Mouse (Mus musculus): ENCODE results near the gene Acadsb. TPM values are rescaled to one million over a fixed set of nuclear protein-coding genes. Genes with fewer than 3 reads are reported as not detected.

The Acadsb gene
- polyA plus RNA-seq, 1 experiment, result 0.96 TPM

GRCm38 (mm10) chr7:131417605-131418004 lies 7.2 kb downstream of the Acadsb start:
- no peak overlapping the region for H3K4me3 ChIP-seq (ENCODE audit: low read depth, low read length)
- no peak overlapping the region for H3K27ac ChIP-seq (ENCODE audit: insufficient read depth, low read depth, low read length)

GRCm38 (mm10) chr7:131424912-131425311 lies 14.5 kb downstream of the Acadsb start:
- no peak overlapping the region for H3K27ac ChIP-seq (ENCODE audit: insufficient read depth, low read depth, low read length)
- H3K4me3 ChIP-seq (ENCODE audit: low read depth, low read length), result no peak overlapping the region
- no peaks in the 10 kb centered on the region for H3K4me1 ChIP-seq (ENCODE audit: control insufficient read depth, insufficient read depth, insufficient read length, low read length)
- no peaks in the 10 kb centered on the region for H3K27me3 ChIP-seq (ENCODE audit: control insufficient read depth, insufficient read depth, low read length)
- 0 out of 2 replicates have a peak, but pooled peaks cover 3% of the 10 kb centered on the region for H3K36me3 ChIP-seq (ENCODE audit: control insufficient read depth, insufficient read depth, low read length)
- TF ChIP-seq CTCF (IDR thresholded peaks at IDR 0.05; ENCODE audit: extremely low read depth, insufficient read length, insufficient replicate concordance, low read depth, low read length), result no peak
- TF ChIP-seq POLR2A (IDR thresholded peaks at IDR 0.05; ENCODE audit: low read depth, low read length), result no peak
- WGBS, result 60% methylated on average over 2 of the region's 2 CpGs

More at GRCm38 (mm10) chr7:131417605-131418004, 7.2 kb downstream of the Acadsb start:
- H3K27me3 ChIP-seq (ENCODE audit: control insufficient read depth, insufficient read depth, low read length), result no peaks in the 10 kb centered on the region
- TF ChIP-seq POLR2A (IDR thresholded peaks at IDR 0.05; ENCODE audit: low read depth, low read length), result no peak
- no peak for TF ChIP-seq CTCF (IDR thresholded peaks at IDR 0.05; ENCODE audit: extremely low read depth, insufficient read length, insufficient replicate concordance, low read depth, low read length)
- H3K4me1 ChIP-seq (ENCODE audit: control insufficient read depth, insufficient read depth, insufficient read length, low read length), result no peaks in the 10 kb centered on the region
- H3K36me3 ChIP-seq (ENCODE audit: control insufficient read depth, insufficient read depth, low read length), result no peaks in the 10 kb centered on the region

GRCm38 (mm10) chr7:131427331-131427730 lies 16.9 kb downstream of the Acadsb start:
- WGBS, result 88% methylated on average over 5 of the region's 5 CpGs

GRCm38 (mm10) chr7:131432244-131432643 lies 21.8 kb downstream of the Acadsb start:
- Histone ChIP-seq H3K36me3 (ENCODE audit: control insufficient read depth, insufficient read depth, low read length) (no peaks in the 10 kb centered on the region), H3K27me3 (ENCODE audit: control insufficient read depth, insufficient read depth, low read length) (no peaks in the 10 kb centered on the region), H3K4me1 (ENCODE audit: control insufficient read depth, insufficient read depth, insufficient read length, low read length) (no peaks in the 10 kb centered on the region), H3K27ac (ENCODE audit: insufficient read depth, low read depth, low read length) (no peak overlapping the region), H3K4me3 (ENCODE audit: low read depth, low read length) (no peak overlapping the region)
- TF ChIP-seq POLR2A (IDR thresholded peaks at IDR 0.05; ENCODE audit: low read depth, low read length) (no peak), CTCF (IDR thresholded peaks at IDR 0.05; ENCODE audit: extremely low read depth, insufficient read length, insufficient replicate concordance, low read depth, low read length) (no peak; the same call in 1 of the 2 replicates)
- WGBS, result 19% methylated on average over 1 of the region's 1 CpGs

More at GRCm38 (mm10) chr7:131427331-131427730, 16.9 kb downstream of the Acadsb start:
- no peaks in the 10 kb centered on the region for H3K27me3 ChIP-seq (ENCODE audit: control insufficient read depth, insufficient read depth, low read length)
- H3K4me1 ChIP-seq (ENCODE audit: control insufficient read depth, insufficient read depth, insufficient read length, low read length), result no peaks in the 10 kb centered on the region
- H3K27ac ChIP-seq (ENCODE audit: insufficient read depth, low read depth, low read length), result no peak overlapping the region
- no peak overlapping the region for H3K4me3 ChIP-seq (ENCODE audit: low read depth, low read length)
- H3K36me3 ChIP-seq (ENCODE audit: control insufficient read depth, insufficient read depth, low read length), result 0 out of 2 replicates have a peak, but pooled peaks cover 3% of the 10 kb centered on the region
- TF ChIP-seq POLR2A (IDR thresholded peaks at IDR 0.05; ENCODE audit: low read depth, low read length), result no peak

GRCm38 (mm10) chr7:131434276-131434675 lies 23.9 kb downstream of the Acadsb start:
- no peaks in the 10 kb centered on the region for H3K27me3 ChIP-seq (ENCODE audit: control insufficient read depth, insufficient read depth, low read length)
- H3K4me1 ChIP-seq (ENCODE audit: control insufficient read depth, insufficient read depth, insufficient read length, low read length), result no peaks in the 10 kb centered on the region
- no peak overlapping the region for H3K4me3 ChIP-seq (ENCODE audit: low read depth, low read length)
- H3K36me3 ChIP-seq (ENCODE audit: control insufficient read depth, insufficient read depth, low read length), result no peaks in the 10 kb centered on the region
- 94% methylated on average over 1 of the region's 1 CpGs for WGBS
- no peak overlapping the region for H3K27ac ChIP-seq (ENCODE audit: insufficient read depth, low read depth, low read length)
- TF ChIP-seq POLR2A (IDR thresholded peaks at IDR 0.05; ENCODE audit: low read depth, low read length) (no peak), CTCF (IDR thresholded peaks at IDR 0.05; ENCODE audit: extremely low read depth, insufficient read length, insufficient replicate concordance, low read depth, low read length) (no peak)

GRCm38 (mm10) chr7:131437051-131437450 lies 26.6 kb downstream of the Acadsb start:
- TF ChIP-seq POLR2A (IDR thresholded peaks at IDR 0.05; ENCODE audit: low read depth, low read length), result no peak
- TF ChIP-seq CTCF (IDR thresholded peaks at IDR 0.05; ENCODE audit: extremely low read depth, insufficient read length, insufficient replicate concordance, low read depth, low read length), result no peak
- H3K4me1 ChIP-seq (ENCODE audit: control insufficient read depth, insufficient read depth, insufficient read length, low read length), result no peaks in the 10 kb centered on the region
- no peak overlapping the region for H3K27ac ChIP-seq (ENCODE audit: insufficient read depth, low read depth, low read length)
- peaks cover 1% of the 10 kb centered on the region; the same call in 1 of the 2 replicates for H3K36me3 ChIP-seq (ENCODE audit: control insufficient read depth, insufficient read depth, low read length)
- no peak overlapping the region for H3K4me3 ChIP-seq (ENCODE audit: low read depth, low read length)
- 35% methylated on average over 3 of the region's 3 CpGs for WGBS
- no peaks in the 10 kb centered on the region for H3K27me3 ChIP-seq (ENCODE audit: control insufficient read depth, insufficient read depth, low read length)

- Histone ChIP-seq H3K4me3 (ENCODE audit: low read depth, low read length) (no peak overlapping the region), H3K27me3 (ENCODE audit: control insufficient read depth, insufficient read depth, low read length) (no peaks in the 10 kb centered on the region), H3K36me3 (ENCODE audit: control insufficient read depth, insufficient read depth, low read length) (no peaks in the 10 kb centered on the region), H3K4me1 (ENCODE audit: control insufficient read depth, insufficient read depth, insufficient read length, low read length) (no peaks in the 10 kb centered on the region), H3K27ac (ENCODE audit: insufficient read depth, low read depth, low read length) (no peak overlapping the region)
- WGBS, result 60% methylated on average over 5 of the region's 5 CpGs
- no peak for TF ChIP-seq POLR2A (IDR thresholded peaks at IDR 0.05; ENCODE audit: low read depth, low read length)
- no peak for TF ChIP-seq CTCF (IDR thresholded peaks at IDR 0.05; ENCODE audit: extremely low read depth, insufficient read length, insufficient replicate concordance, low read depth, low read length)
Observed at GRCm38 (mm10) chr7:131456714-131457113, 46.3 kb downstream of the Acadsb start.

All from small intestine, adult 2 months (tissue).